Mouse (Mus musculus) gastrocnemius, adult 2 months (tissue): ENCODE data around the gene Mpzl2. TPM values are rescaled to one million over a fixed set of nuclear protein-coding genes. Genes with fewer than 3 reads are reported as not detected.
A peak's percentile ranks its signal among the peaks of the same experiment; 100 is the strongest.
"Not testable (repeated sequence)": the region's sequence is repeated elsewhere in the genome, so short reads cannot be mapped to it uniquely, and the experiment has no call there.

Experiments used
- DNase-seq: peaks from one replicate; pipeline ENCODE4 v3.0.0; 2022
- H3K27ac ChIP-seq: fragments of 200-600 bp; 2 replicates; pipeline ENCODE4 v1.8.1; 2022; ENCODE audit warnings: mild to moderate bottlenecking
- H3K4me3 ChIP-seq: fragments of 200-600 bp; 2 replicates; pipeline ENCODE4 v1.8.1; 2022; ENCODE audit warnings: mild to moderate bottlenecking, moderate library complexity
- CTCF ChIP-seq: fragments of 200-600 bp; IDR thresholded peaks from 2 replicates; pipeline ENCODE4 v1.8.1; 2022; ENCODE audit warnings: antibody characterized with exemption, mild to moderate bottlenecking, moderate library complexity
- intact Hi-C: fragments of 180-260 bp; cut with DNase I; formaldehyde crosslinking; loops from one replicate; pipeline ENCODE4 v1.15.1; 2025
- total RNA-seq, 2 experiments: library from RNA; stranded (reverse); gene quantifications; 2 replicates each; pipeline ENCODE4 v1.2.3; 2021

The Mpzl2 gene
- total RNA-seq, 2 experiments from 2014 or later: 0.31 TPM

GRCm38 (mm10) chr9:45011291-45011690, 28.3 kb upstream of the Mpzl2 start:
- intact Hi-C loops: no loop called here
- TF ChIP-seq CTCF: no peak
- no peak overlapping the region for H3K4me3 ChIP-seq
- H3K27ac ChIP-seq: no peak overlapping the region
- no peak for DNase-seq

- Histone ChIP-seq H3K27ac (no peak overlapping the region), H3K4me3 (no peak overlapping the region)
- no peak for DNase-seq
- intact Hi-C loops: no loop called here
- no peak for TF ChIP-seq CTCF
Observed at GRCm38 (mm10) chr9:45014879-45015278, 24.7 kb upstream of the Mpzl2 start.

GRCm38 (mm10) chr9:45015841-45016240, 23.8 kb upstream of the Mpzl2 start:
- no peak for DNase-seq
- intact Hi-C loops: no loop called here
- no peak overlapping the region for H3K4me3 ChIP-seq
- no peak overlapping the region for H3K27ac ChIP-seq
- no peak for TF ChIP-seq CTCF

GRCm38 (mm10) chr9:45018031-45018430, 21.6 kb upstream of the Mpzl2 start:
- Histone ChIP-seq H3K27ac (no peak overlapping the region), H3K4me3 (no peak overlapping the region)
- intact Hi-C loops: no loop called here
- no peak for TF ChIP-seq CTCF
- no peak for DNase-seq

- no peak for DNase-seq
- peak; percentile 86 for TF ChIP-seq CTCF
- no peak overlapping the region for H3K4me3 ChIP-seq
- intact Hi-C loops: loop anchor here (5.0 kb wide), 1 partner anchor 110 kb away; no protein-coding TSS in a partner anchor
- no peak overlapping the region for H3K27ac ChIP-seq
Observed at GRCm38 (mm10) chr9:45022800-45023199, 16.8 kb upstream of the Mpzl2 start.

GRCm38 (mm10) chr9:45023638-45024037, 16.0 kb upstream of the Mpzl2 start:
- no peak for TF ChIP-seq CTCF
- Histone ChIP-seq H3K4me3 (no peak overlapping the region), H3K27ac (no peak overlapping the region)
- no peak for DNase-seq
- intact Hi-C loops: loop anchor here (2.0 to 5.0 kb wide), 2 partner anchors 109 to 123 kb away; no protein-coding TSS in a partner anchor

- intact Hi-C loops: loop anchor here (2.0 to 5.0 kb wide), 2 partner anchors 108 to 123 kb away; no protein-coding TSS in a partner anchor
- no peak for DNase-seq
- Histone ChIP-seq H3K27ac (no peak overlapping the region), H3K4me3 (no peak overlapping the region)
- no peak for TF ChIP-seq CTCF
Observed at GRCm38 (mm10) chr9:45024187-45024586, 15.4 kb upstream of the Mpzl2 start.

GRCm38 (mm10) chr9:45027376-45027775, 12.2 kb upstream of the Mpzl2 start:
- no peak for TF ChIP-seq CTCF
- intact Hi-C loops: no loop called here

GRCm38 (mm10) chr9:45030341-45030740, 9.3 kb upstream of the Mpzl2 start:
- intact Hi-C loops: no loop called here
- no peak for DNase-seq
- no peak overlapping the region for H3K4me3 ChIP-seq
- TF ChIP-seq CTCF: no peak
- no peak overlapping the region for H3K27ac ChIP-seq

More at GRCm38 (mm10) chr9:45027376-45027775, 12.2 kb upstream of the Mpzl2 start:
- H3K27ac ChIP-seq: no peak overlapping the region
- no peak overlapping the region for H3K4me3 ChIP-seq
- DNase-seq: no peak

GRCm38 (mm10) chr9:45032261-45032660, 7.3 kb upstream of the Mpzl2 start:
- Histone ChIP-seq H3K27ac (no peak overlapping the region), H3K4me3 (no peak overlapping the region)
- intact Hi-C loops: no loop called here
- DNase-seq: no peak
- no peak for TF ChIP-seq CTCF

- no peak overlapping the region for H3K4me3 ChIP-seq
- no peak overlapping the region for H3K27ac ChIP-seq
- no peak for DNase-seq
- intact Hi-C loops: no loop called here
- no peak for TF ChIP-seq CTCF
Observed at GRCm38 (mm10) chr9:45034526-45034925, 5.1 kb upstream of the Mpzl2 start.

GRCm38 (mm10) chr9:45037803-45038202, 1.8 kb upstream of the Mpzl2 start:
- H3K27ac ChIP-seq, DNase-seq, H3K4me3 ChIP-seq, intact Hi-C loops: not testable (repeated sequence)

- intact Hi-C loops: no loop called here
- DNase-seq: no peak
- H3K4me3 ChIP-seq: no peak overlapping the region
- H3K27ac ChIP-seq: no peak overlapping the region
- TF ChIP-seq CTCF: no peak
Observed at GRCm38 (mm10) chr9:45040066-45040845, 657 bp downstream of the Mpzl2 start.

- intact Hi-C loops: no loop called here
- no peak for DNase-seq
- no peak for TF ChIP-seq CTCF
- H3K4me3 ChIP-seq: no peak overlapping the region
- H3K27ac ChIP-seq: no peak overlapping the region
Observed at GRCm38 (mm10) chr9:45041131-45041838, 1.7 kb downstream of the Mpzl2 start.
